ENCODE assay signal across 16 mouse cellular contexts in the genomic region with DNA sequence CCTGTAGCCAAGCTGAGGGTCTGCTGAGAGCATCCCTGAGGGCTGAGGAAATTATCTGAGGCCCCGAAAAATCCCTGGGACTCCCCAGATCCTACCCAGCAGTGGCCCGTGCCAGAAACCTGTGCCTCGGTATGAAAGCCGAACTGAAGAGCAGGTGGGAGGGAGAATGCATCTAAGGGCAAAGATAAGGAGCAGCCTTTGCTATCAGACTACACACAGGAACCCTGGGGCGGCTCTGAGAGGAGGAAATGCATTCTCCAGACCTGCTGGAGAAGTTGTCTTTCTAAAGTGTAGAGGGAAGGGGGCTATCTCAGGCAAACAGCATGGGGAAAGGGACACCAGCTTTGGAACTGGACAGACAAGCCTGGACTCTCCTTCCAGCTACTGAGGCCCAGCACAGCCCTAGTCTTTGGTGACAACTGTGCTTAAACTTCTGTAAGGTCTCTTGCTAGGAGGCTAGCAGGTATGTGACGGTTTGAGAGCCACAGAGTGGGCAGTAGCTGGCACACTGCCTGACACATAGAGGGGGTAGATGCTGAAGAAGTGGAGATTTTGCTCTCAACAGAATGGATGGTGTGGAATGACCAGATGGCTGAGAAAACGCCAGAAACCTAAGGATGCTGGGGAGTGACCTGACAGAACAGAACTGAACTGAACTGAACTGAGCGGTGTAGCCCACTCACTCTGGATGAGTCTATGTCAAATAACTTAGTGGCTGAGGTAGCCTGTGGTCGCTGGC.
DNase-seq lines count a peak whose midpoint lies in the region; ATAC-seq and TF ChIP-seq lines count a peak whose summit lies in the region.
"Had no signal": no experiment of that assay in that cellular context is flagged by ENCODE, and none has a peak within 500 bp of the region (broad histone marks: within the 10 kb centered on the region; RNA-seq: fewer than 3 reads in every experiment).

No protein-coding gene starts in this region.

- no peak for TF ChIP-seq POLR2A in thymus, adult 2 months (IDR thresholded peaks at IDR 0.05; ENCODE audit: control insufficient read depth, extremely low read depth, insufficient read depth, low read length, poor library complexity)

- H3K4me2 ChIP-seq in liver, embryonic 14.5 days (ENCODE audit: low read depth) = peak overlapping the region; percentile 92
- H3K4me2 ChIP-seq in neural tube, embryonic 15.5 days = no peak overlapping the region
- H3K4me2 ChIP-seq: hindbrain, embryonic 12.5 days; midbrain, embryonic 15.5 days had no signal

- H3K27ac ChIP-seq in thymus, adult 2 months (ENCODE audit: control insufficient read depth, insufficient read depth, low read length) = peak overlapping the region; percentile 22; the same call in 1 of the 2 replicates
- H3K27ac ChIP-seq in liver, embryonic 14.5 days = peak overlapping the region; percentile 93
- no peak overlapping the region for H3K27ac ChIP-seq in neural tube, embryonic 15.5 days (replicated peaks)
- H3K27ac ChIP-seq: hindbrain, embryonic 12.5 days; midbrain, embryonic 15.5 days had no signal

- H3K9ac ChIP-seq in liver, embryonic 14.5 days (replicated peaks) = peak overlapping the region; percentile 91
- H3K9ac ChIP-seq in neural tube, embryonic 15.5 days (replicated peaks) = no peak overlapping the region
- H3K9ac ChIP-seq: forebrain, postnatal 0 days; hindbrain, embryonic 12.5 days; midbrain, embryonic 15.5 days had no signal

- no peak overlapping the region for H3K4me3 ChIP-seq in thymus, adult 2 months (ENCODE audit: control insufficient read depth, insufficient read depth, low read length)
- peak overlapping the region; percentile 46 to 60 for H3K4me3 ChIP-seq in liver, embryonic 14.5 days (ENCODE audit: insufficient read depth in 1 of 2, low read depth in 2 of 2, low read length in 2 of 2)
- no peak overlapping the region for H3K4me3 ChIP-seq in neural tube, embryonic 15.5 days (replicated peaks)
- H3K4me3 ChIP-seq: hindbrain, embryonic 12.5 days; midbrain, embryonic 15.5 days had no signal

- H3K4me1 ChIP-seq in thymus, adult 2 months (replicated peaks; ENCODE audit: control insufficient read depth, insufficient read depth, low read length) = peaks cover 38% of the 10 kb centered on the region
- H3K4me1 ChIP-seq in liver, embryonic 14.5 days (replicated peaks; ENCODE audit: control insufficient read depth in 2 of 2, insufficient read depth in 2 of 2, low read length in 1 of 2) = peaks cover 47 to 50% of the 10 kb centered on the region in 2 experiments
- H3K4me1 ChIP-seq in neural tube, embryonic 15.5 days = peaks cover 17% of the 10 kb centered on the region

- H3K9me3 ChIP-seq in liver, embryonic 14.5 days (ENCODE audit: control insufficient read depth, low read length) = no peaks in the 10 kb centered on the region
- H3K9me3 ChIP-seq in neural tube, embryonic 15.5 days (replicated peaks) = no peaks in the 10 kb centered on the region
- H3K9me3 ChIP-seq: hindbrain, embryonic 12.5 days; midbrain, embryonic 15.5 days had no signal

- no peak for TF ChIP-seq CTCF in thymus, adult 2 months (IDR thresholded peaks at IDR 0.05; ENCODE audit: borderline replicate concordance, control insufficient read depth, extremely low read depth, insufficient read depth, low read length, poor library complexity)
- TF ChIP-seq CTCF in liver, embryonic 14.5 days (IDR thresholded peaks at IDR 0.05; ENCODE audit: low read depth) = no peak

- WGBS in thymus, adult 2 months = 75% methylated on average over 9 of the region's 9 CpGs
- 28% methylated on average over 9 of the region's 9 CpGs for WGBS in liver, embryonic 14.5 days (ENCODE audit: insufficient replicate concordance)
- 85% methylated on average over 9 of the region's 9 CpGs for WGBS in neural tube, embryonic 15.5 days

- H3K27me3 ChIP-seq in thymus, adult 2 months (ENCODE audit: control insufficient read depth, insufficient read depth, low read length) = no peaks in the 10 kb centered on the region
- H3K27me3 ChIP-seq in liver, embryonic 14.5 days (ENCODE audit: control insufficient read depth, insufficient read depth, low read length) = no peaks in the 10 kb centered on the region
- H3K27me3 ChIP-seq in neural tube, embryonic 15.5 days (replicated peaks) = no peaks in the 10 kb centered on the region
- H3K27me3 ChIP-seq: hindbrain, embryonic 12.5 days; midbrain, embryonic 15.5 days had no signal

- TF ChIP-seq EP300 in liver, embryonic 14.5 days (IDR thresholded peaks at IDR 0.05; ENCODE audit: low read depth) = peak; percentile 90

- H3K36me3 ChIP-seq in thymus, adult 2 months (ENCODE audit: control insufficient read depth, insufficient read depth, low read length) = no peaks in the 10 kb centered on the region
- H3K36me3 ChIP-seq in liver, embryonic 14.5 days (replicated peaks; ENCODE audit: control insufficient read depth, insufficient read depth, low read depth) = peaks cover 5% of the 10 kb centered on the region; the same call in 1 of the 2 replicates
- no peaks in the 10 kb centered on the region for H3K36me3 ChIP-seq in neural tube, embryonic 15.5 days
- H3K36me3 ChIP-seq: hindbrain, embryonic 12.5 days; midbrain, embryonic 15.5 days had no signal

- ATAC-seq in liver, embryonic 14.5 days (ENCODE audit: insufficient read depth) = peak; percentile 80
- no peak for ATAC-seq in neural tube, embryonic 15.5 days (ENCODE audit: low FRiP score)
- ATAC-seq: forebrain, postnatal 0 days; midbrain, embryonic 15.5 days had no signal

- peak; percentile 52 to 65 for DNase-seq in cerebellum, postnatal 10 days
- DNase-seq in cerebellum, adult 9-11 months = no peak
- DNase-seq in thymus, adult 2 months = no peak
- no peak for DNase-seq in thymus, postnatal 25 days
- DNase-seq in liver, embryonic 14.5 days (ENCODE audit: low read depth in 3 of 3, low spot score in 3 of 3) = peak; percentile 73 to 82 (median 74)
- DNase-seq in thymus, postnatal 0 days (ENCODE audit: low spot score) = no peak
- DNase-seq in left cerebral cortex, adult 8-10 months (ENCODE audit: low spot score in 2 of 2) = no peak
- DNase-seq: adrenal gland, postnatal 36 days; cerebellum, adult 2 months; forebrain, postnatal 0 days; gastrocnemius, postnatal 14 days; kidney, adult 18-20 months; lung, postnatal 36 days had no signal

Comparison
In these comparisons a context has a peak if more than half of its experiments do, and no peak if none do; other contexts are left out.
1. DNase-seq: peak in cerebellum, postnatal 10 days (2 of 2) and liver, embryonic 14.5 days (3 of 3); none in cerebellum, adult 9-11 months (single experiment), thymus, adult 2 months (single experiment), thymus, postnatal 25 days (single experiment), thymus, postnatal 0 days (single experiment) and left cerebral cortex, adult 8-10 months (0 of 2).
2. H3K4me3 ChIP-seq: peak in liver, embryonic 14.5 days (2 of 2); none in thymus, adult 2 months (single experiment) and neural tube, embryonic 15.5 days (single experiment).